Mouse (Mus musculus) frontal cortex, postnatal 14 days (tissue): ENCODE results near the gene Nasp.
"Not testable (repeated sequence)": the region's sequence is repeated elsewhere in the genome, so short reads cannot be mapped to it uniquely, and the experiment has no call there.

Source experiments
- DNase-seq, 2 experiments: peaks; one replicate each; pipeline ENCODE4 v3.0.0; 2022; ENCODE audit warnings: low spot score in 2 of 2

Gene Nasp

GRCm38 (mm10) chr4:116627722-116628662 is at the start of gene Nasp:
Gene Nasp, minus strand, starts transcription at chr4:116627941.
- peak; percentile 72 to 75 for DNase-seq

DNA sequence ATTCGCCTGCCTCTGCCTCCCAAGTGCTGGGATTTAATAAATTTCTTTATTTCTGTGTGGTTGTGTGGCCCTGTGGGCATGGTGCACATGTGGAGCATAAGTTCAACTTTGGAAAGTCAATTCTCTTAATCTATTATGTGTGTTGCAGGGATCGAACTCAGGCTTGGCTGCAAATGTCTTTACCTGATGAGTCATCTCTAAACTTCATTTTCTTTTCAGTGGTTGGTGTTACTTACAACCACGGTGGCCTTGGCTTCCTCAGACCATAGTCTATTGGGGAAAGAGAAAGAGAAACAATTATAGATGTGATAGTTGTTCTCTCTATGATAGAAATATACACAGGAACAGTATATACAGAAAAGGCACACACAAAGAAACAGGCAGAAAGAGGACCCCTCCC is 48.3 kb upstream of the Nasp start:
- DNase-seq = no peak

DNA sequence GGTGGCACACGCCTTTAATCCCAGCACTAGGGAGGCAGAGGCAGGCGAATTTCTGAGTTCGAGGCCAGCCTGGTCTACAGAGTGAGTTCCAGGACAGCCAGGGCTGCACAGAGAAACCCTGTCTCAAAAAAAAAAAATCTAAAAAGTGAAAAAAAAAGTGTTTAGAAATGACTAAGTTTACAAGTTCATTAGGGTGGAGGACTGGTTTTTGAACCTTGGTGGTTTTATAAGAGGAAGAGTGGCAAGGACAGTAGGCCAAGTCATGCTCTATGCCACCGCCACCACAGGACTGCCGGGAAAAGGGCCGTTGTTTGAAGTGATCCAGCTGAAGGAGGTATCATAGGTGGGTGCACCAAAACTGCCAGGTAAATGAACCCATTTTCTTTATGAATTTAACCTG is 47.0 kb upstream of the Nasp start:
- DNase-seq = not testable (repeated sequence)

- DNase-seq = no peak
Observed at GRCm38 (mm10) chr4:116672785-116673184, 45.0 kb upstream of the Nasp start.

DNA sequence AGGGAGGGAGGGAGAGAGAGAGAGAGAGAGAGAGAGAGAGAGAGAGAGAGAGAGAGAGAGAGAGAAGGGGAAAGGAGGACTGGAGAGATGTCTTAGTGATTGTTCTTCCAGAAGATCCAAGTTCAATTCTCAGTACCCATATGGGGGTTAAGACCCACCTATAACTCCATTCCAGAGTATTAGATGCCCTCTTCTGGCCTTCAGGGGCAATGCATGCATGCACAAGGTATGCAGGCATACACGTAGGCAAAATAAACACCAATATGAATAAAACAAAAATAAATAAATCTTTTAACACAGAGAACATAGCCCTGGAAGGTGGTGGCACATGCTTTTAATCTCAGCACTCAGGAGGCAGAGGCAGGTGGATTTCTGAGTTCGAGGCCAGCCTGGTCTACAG is 41.5 kb upstream of the Nasp start:
- DNase-seq = no peak

GRCm38 (mm10) chr4:116668145-116668544 is 40.4 kb upstream of the Nasp start:
- DNase-seq = no peak

DNA sequence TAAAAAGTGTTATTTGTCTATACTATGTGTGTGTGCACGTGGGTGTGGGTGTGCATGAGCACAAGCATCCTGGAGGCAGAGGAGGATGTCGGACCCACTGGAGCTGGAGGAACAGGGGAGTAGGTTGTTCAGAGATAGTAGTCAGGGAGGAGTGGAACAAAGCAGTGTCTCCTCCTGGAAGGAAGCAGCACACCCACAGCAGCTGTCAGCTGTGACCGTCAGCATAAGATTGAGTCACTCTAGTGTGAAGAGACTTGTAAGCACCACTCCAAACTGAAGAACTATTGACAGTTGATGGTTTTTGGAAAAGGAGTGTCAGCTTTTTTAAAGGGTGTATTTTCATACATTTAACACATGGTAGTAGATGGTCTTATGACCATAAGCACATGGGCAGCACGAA is 38.9 kb upstream of the Nasp start:
- DNase-seq = no peak

DNA sequence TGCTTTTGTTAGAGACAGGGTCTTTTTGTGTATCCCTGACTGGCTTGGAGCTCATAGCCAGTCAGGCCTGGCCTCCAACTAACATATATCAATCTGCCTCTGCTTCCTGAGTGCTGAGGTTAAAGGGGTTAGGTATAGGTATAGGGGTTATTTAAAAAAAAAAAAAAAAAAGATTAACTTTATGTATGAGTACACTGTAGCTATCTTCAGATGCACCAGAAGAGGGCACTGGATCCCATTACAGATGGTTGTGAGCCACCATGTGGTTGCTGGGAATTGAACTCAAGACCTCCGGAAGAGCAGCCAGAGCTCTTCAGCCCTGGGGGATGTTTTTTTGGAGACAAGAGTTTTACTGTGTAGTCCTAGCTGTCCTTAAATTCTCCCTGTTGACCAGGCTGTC is 34.3 kb upstream of the Nasp start:
- DNase-seq = no peak

- no peak for DNase-seq
Observed at GRCm38 (mm10) chr4:116660829-116661228, 33.1 kb upstream of the Nasp start.

DNA sequence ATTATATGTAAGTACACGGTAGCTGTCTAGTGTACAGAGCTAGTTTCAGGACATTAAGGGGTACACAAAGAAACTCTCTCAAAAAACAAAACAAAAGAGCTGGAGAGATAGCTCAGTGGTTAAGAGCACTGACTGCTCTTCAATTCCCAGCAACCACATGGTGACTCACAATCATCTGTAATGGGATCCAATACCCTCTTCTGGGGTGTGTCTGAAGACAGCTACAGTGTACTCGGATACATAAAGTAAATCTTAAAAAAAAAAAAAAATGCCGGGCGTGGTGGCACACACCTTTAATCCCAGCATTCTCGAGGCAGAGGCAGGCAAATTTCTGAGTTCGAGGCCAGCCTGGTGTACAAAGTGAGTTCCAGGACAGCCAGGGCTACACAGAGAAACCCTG is 32.2 kb upstream of the Nasp start:
- DNase-seq = not testable (repeated sequence)

- no peak for DNase-seq
Observed at GRCm38 (mm10) chr4:116659474-116659873, 31.7 kb upstream of the Nasp start.

DNA sequence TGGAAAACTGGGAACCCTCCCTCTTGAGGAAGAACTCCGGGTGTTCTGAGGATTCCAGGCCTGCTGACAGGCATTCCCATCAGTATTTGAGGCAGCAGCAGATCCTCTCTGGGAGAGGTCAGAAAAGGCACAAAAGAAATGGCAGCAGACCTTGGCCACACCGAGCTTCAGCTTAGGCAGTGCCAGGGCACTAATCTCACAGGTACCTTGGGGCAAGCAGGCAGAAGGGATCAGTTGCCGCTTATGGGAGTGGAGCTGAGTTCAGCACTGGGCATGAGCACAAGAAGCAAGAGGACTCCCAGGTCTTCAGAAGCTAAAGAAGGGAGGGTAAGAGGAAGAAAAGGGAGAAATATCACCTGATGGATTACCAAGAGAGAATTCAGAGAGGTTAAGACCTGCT is 30.2 kb upstream of the Nasp start:
- DNase-seq = no peak

DNA sequence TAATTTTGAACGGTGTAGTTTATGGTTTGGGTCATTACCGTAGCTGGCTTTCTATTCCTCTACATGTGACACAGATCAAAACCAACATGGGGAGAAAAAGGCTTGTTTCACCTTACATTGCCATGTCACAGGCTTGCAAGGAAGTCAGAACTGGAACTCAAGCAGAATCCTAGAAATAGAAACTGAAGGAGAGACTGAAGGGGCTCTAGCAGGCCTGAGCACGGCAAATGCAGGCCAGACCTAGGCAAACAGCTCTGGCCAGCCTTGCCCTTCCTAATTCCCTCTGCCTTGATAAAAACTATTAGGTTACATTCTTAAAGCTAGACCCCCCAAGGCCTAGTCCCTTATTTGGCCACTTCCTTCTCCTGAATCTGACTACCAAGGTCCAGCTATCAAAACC is 27.9 kb upstream of the Nasp start:
- DNase-seq = no peak

DNA sequence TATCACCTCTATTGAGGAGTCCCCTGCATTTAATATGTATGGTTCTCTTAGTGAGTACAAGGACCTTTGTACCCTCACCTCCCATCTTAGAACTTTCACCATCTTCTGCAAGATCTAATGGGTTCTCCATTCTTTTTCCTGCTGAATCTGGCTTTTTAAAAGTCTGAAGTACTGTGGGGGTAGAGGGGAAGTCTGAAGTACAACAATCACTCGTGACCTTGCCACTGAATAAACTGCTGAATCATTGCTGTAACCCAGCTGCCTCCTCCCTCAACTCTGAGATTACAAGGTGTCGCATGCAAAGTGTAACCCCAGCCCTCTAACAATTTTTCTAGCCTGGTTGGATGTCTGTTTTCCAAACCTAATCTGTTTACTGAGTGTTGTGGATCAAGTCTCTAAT is 27.4 kb upstream of the Nasp start:
- no peak for DNase-seq

DNA sequence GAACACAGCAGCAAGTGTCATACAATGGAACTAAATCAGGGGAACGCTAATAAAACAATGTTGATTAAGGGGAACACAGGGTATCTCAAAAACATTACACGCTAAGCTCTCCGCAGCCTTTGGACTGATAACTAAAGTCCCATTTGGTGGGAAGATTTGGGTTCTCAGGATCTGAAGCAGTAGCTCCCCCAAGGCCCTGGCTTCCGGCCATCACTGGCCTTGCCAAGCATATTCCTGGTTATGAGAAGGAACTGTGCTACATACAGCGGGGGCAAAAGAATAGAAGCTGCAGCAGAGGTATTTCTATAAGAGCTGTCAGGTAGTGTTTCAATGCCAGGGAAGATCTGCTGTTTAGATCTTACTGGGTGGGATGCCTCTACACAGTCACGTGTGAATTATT is 25.5 kb upstream of the Nasp start:
- no peak for DNase-seq

GRCm38 (mm10) chr4:116651797-116652135 is 24.0 kb upstream of the Nasp start:
- no peak for DNase-seq

DNA sequence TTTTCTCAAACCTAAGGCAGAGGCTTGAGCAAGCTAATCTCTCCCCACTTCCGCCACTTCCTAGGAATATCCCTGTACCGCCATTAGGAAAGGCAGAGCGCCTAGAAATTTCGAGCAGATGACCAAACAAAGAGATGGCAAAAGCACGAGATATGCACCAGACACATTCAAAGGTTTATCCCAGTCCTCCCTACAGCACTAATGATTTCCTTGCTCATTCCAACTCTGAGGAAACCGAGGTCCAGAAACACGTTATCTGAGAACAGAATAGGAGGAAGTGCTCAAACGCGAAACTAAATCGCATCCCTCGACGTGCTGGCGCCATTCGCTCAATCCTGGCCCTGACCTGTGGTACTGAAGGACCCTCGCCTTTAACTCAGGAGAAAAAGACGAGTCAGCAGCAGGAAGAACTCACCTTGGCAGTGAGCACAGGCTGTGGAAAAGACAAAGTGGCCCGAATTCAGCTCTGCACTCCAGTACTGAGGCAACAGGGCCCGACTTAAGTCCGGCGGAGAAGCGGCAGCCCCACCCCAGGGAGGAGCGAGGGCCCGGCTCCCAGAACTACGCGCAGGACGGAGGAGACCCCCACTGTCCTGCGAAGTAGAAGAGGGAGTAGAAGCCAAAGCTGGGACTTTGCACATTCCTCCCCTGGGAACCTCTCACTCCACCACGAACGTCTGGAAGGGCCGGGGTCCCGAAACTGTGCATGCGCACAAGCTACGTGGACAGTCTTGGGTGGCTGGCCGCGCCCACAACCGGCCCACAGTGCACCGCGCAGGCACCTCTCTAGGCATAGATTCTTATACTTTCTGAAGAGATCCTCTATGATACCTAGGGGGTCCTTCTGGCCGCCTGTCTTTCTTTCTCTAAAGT is 23.4 kb upstream of the Nasp start, which contains the start of gene Akr1a1:
TSS of gene Akr1a1 (minus strand) at position 757 of the 873 bp plus-strand sequence.
- peak; percentile 87 to 90 for DNase-seq

DNA sequence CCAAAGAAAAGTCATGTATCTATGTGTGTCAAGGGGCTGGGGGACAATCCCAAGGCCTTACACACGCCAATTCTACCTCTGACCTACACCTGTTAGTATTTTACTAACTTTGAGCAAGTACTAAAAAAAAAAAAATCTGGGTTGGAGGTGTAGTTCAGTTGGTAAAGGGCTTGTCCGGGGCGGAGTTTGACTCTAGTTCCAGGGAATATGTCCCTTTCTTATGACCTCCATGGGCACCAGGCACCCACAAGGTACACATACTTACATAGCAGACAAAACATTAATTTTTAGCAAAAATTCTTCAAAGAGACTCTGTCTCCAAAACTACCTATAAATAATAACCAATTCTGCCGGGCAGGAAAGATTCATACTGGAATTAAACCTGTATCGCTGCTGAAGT is 22.6 kb upstream of the Nasp start:
- DNase-seq = no peak

- DNase-seq = no peak
Observed at GRCm38 (mm10) chr4:116649411-116649810, 21.7 kb upstream of the Nasp start.

- no peak for DNase-seq
Observed at GRCm38 (mm10) chr4:116645624-116646023, 17.9 kb upstream of the Nasp start.

DNA sequence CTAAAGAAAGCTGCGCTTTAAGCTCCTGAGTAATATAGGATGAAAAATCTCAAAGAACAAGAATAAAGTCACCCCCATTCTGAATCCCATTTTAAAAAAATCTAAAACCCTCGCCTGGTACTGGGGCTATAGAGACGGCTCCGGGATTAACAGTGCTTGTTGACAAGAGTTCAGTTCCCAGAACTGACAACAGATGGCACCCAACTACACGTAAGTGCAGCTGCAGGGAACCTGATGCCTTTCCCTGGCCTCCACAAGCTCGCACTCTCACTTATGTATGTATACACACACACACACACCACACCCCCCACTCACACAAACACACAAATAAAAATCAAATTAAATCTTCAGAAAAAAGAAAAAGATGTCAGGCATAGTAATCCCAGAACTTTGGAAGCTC is 16.6 kb upstream of the Nasp start:
- DNase-seq = no peak

DNA sequence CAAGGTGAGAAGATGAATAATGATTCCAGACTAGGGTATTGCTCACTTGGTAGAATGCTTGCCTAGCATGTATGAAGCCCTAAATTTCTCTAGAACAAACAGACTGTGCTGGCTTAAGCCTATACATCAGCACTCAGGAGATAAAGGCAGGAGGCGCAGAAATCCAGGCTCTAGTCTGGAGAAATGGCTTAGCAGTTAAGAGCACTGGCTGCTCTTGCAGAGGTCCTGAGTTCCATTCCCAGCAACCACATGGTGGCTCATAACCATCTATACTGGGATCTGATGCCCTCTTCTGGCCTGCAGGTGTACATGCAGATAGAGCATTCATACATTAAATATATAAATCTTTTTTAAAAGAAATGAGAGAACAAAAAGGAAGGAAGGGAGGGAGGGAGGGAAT is 14.3 kb upstream of the Nasp start:
- no peak for DNase-seq

DNA sequence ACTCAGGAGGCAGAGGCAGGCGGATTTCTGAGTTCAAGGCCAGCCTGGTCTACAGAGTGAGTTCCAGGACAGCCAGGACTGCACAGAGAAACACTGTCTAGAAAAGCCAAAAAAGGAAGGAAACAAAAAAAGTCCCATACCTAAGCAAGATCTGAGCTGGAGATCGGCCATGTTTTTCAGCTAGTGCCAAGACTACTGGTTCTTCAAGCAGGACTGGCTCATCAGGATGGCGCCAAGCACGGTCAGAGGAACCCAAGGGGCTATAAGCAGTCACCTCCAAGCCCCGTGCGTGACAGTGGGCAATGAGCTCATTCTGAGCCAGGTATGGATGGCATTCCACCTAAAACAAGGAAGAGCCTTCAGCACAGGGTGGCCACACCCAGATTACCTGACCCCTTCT is 11.1 kb upstream of the Nasp start:
- DNase-seq = no peak
